Mouse (Mus musculus): ENCODE results near the gene Gm29666. TPM values are rescaled to one million over a fixed set of nuclear protein-coding genes. Genes with fewer than 3 reads are reported as not detected.

Gm29666 gene
- polyA plus RNA-seq, 1 experiment = 0.06 TPM

DNA sequence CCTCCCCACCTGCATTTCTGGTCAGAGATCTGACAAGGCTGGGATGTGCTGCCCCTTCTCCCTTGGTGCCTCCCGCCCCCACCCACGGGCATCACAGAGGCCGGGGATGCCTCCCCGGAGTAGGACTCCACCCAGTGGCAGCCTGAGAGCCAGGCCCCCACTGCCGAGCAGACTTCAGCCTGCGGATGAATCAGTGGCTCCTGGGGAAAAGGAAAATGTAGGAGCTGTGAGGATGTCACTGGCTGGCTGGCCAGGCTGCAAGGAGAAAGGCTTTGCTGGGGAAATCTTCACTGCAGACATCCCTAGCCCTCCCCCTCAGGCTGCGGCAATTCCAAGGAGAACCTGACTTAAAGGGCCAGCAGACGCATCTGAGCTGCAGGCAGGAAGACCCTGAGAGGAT, 40.9 kb upstream of the Gm29666 start:
- Histone ChIP-seq H3K4me3 (ENCODE audit: insufficient read depth, poor library complexity, severe bottlenecking) (no peak overlapping the region), H3K79me3 (ENCODE audit: low read depth) (no peaks in the 10 kb centered on the region), H3K36me3 (ENCODE audit: control insufficient read depth, insufficient read depth) (no peaks in the 10 kb centered on the region), H3ac (ENCODE audit: control insufficient read depth, insufficient read length, low read depth) (no peak overlapping the region), H3K79me2 (ENCODE audit: control insufficient read depth, insufficient read depth) (no peaks in the 10 kb centered on the region), H3K27me3 (ENCODE audit: control insufficient read depth, insufficient read depth, insufficient read length) (no peaks in the 10 kb centered on the region)
- TF ChIP-seq CTCF (IDR thresholded peaks at IDR 0.05; ENCODE audit: control insufficient read depth, insufficient read depth, insufficient read length) (no peak), FOSL1 (IDR thresholded peaks at IDR 0.05; ENCODE audit: insufficient read depth, low read length, poor library complexity, severe bottlenecking) (no peak), CEBPB (IDR thresholded peaks at IDR 0.05; ENCODE audit: low read depth) (no peak), MYOD1 (IDR thresholded peaks at IDR 0.05; ENCODE audit: control insufficient read depth, insufficient read length, low read depth) (no peak)

DNA sequence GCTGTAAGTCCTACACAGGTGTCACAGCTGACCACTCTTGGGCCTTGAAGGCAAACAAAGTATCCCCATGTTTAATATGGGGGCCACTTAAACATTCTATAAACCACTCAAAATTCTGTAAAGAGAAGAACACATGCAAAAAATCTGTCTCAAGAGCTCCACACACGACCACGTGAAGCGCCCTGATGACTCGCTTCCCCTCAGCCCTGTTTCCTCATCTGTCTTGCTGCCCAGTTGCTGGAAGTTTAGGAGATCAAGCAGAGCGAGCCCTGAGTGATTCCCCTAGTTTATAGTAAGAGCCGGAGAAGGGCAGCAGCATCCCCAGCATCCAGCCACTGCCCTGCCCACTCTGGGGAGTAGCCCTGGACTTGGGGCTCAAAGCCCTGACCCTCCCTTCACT, 40.1 kb upstream of the Gm29666 start:
- no peaks in the 10 kb centered on the region for H3K79me2 ChIP-seq (ENCODE audit: control insufficient read depth, insufficient read depth)
- no peak overlapping the region for H3K4me3 ChIP-seq (ENCODE audit: insufficient read depth, poor library complexity, severe bottlenecking)
- peaks cover 5% of the 10 kb centered on the region for H3K36me3 ChIP-seq (ENCODE audit: control insufficient read depth, insufficient read depth)
- no peaks in the 10 kb centered on the region for H3K79me3 ChIP-seq (ENCODE audit: low read depth)
- no peaks in the 10 kb centered on the region for H3K27me3 ChIP-seq (ENCODE audit: control insufficient read depth, insufficient read depth, insufficient read length)
- TF ChIP-seq MYOG (IDR thresholded peaks at IDR 0.05; ENCODE audit: control insufficient read depth, extremely low read depth, insufficient read length) (no peak), CEBPB (IDR thresholded peaks at IDR 0.05; ENCODE audit: low read depth) (no peak), CTCF (IDR thresholded peaks at IDR 0.05; ENCODE audit: control insufficient read depth, insufficient read depth, insufficient read length) (no peak), MYOD1 (IDR thresholded peaks at IDR 0.05; ENCODE audit: control insufficient read depth, insufficient read length, low read depth) (no peak), USF1 (IDR thresholded peaks at IDR 0.05; ENCODE audit: low read depth) (no peak), MAX (IDR thresholded peaks at IDR 0.05) (no peak), FOSL1 (IDR thresholded peaks at IDR 0.05; ENCODE audit: insufficient read depth, low read length, poor library complexity, severe bottlenecking) (no peak)
- H3ac ChIP-seq (ENCODE audit: control insufficient read depth, insufficient read length, low read depth) = no peak overlapping the region

DNA sequence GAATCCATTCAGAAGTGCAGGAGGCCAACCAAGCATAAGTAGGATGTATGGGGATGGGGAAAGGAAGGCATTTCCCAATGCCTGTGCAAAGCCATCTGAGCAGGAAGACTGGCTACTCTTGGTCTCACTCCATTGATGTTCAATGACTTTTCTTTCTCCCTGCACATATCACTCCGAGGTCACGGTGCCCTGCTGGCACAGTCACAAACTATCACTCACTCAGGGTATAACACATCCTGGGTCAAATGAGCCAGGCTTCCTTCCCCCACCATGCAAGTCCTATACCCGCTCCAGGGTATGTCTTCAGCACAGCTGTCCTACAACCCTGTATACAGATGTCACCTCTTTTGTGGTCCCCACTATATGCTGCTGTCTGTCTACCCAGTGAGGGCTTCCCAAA, 38.5 kb upstream of the Gm29666 start:
- H3K36me3 ChIP-seq (ENCODE audit: control insufficient read depth, insufficient read depth) = peaks cover 9% of the 10 kb centered on the region
- TF ChIP-seq MYOD1 (IDR thresholded peaks at IDR 0.05; ENCODE audit: control insufficient read depth, insufficient read length, low read depth) = no peak
- no peak for TF ChIP-seq MYOG (IDR thresholded peaks at IDR 0.05; ENCODE audit: control insufficient read depth, extremely low read depth, insufficient read length)
- TF ChIP-seq CTCF (IDR thresholded peaks at IDR 0.05; ENCODE audit: control insufficient read depth, insufficient read depth, insufficient read length) = no peak
- TF ChIP-seq CEBPB (IDR thresholded peaks at IDR 0.05; ENCODE audit: low read depth) = no peak
- no peak for TF ChIP-seq FOSL1 (IDR thresholded peaks at IDR 0.05; ENCODE audit: insufficient read depth, low read length, poor library complexity, severe bottlenecking)
- TF ChIP-seq USF1 (IDR thresholded peaks at IDR 0.05; ENCODE audit: low read depth) = no peak
- TF ChIP-seq MAX (IDR thresholded peaks at IDR 0.05) = no peak

DNA sequence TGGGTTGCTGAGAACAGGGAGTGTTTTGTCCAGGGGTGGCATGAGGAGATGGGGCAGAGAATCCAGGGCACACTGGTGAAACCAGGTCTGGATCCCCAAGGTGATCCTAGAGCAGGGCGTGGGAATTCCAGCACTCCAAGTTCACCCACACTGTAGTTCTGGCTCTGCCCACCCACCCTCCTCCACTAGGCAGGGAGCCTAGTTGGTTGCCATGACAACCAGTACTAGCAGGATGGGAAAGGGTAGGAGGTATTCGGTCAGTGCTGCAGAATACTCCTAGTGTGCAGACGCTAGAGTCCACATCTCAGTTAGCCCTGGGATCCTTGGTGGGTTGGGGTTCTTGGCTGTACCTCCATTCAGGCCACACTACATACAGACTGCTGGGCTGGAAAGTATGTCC, 38.0 kb upstream of the Gm29666 start:
- H3K36me3 ChIP-seq (ENCODE audit: control insufficient read depth, insufficient read depth) = peaks cover 9% of the 10 kb centered on the region
- no peaks in the 10 kb centered on the region for H3K27me3 ChIP-seq (ENCODE audit: control insufficient read depth, insufficient read depth, insufficient read length)
- no peak overlapping the region for H3K4me3 ChIP-seq (ENCODE audit: insufficient read depth, poor library complexity, severe bottlenecking)
- no peaks in the 10 kb centered on the region for H3K79me2 ChIP-seq (ENCODE audit: control insufficient read depth, insufficient read depth)
- TF ChIP-seq USF1 (IDR thresholded peaks at IDR 0.05; ENCODE audit: low read depth) (no peak), CTCF (IDR thresholded peaks at IDR 0.05; ENCODE audit: control insufficient read depth, insufficient read depth, insufficient read length) (no peak), MYOG (IDR thresholded peaks at IDR 0.05; ENCODE audit: control insufficient read depth, extremely low read depth, insufficient read length) (no peak), FOSL1 (IDR thresholded peaks at IDR 0.05; ENCODE audit: insufficient read depth, low read length, poor library complexity, severe bottlenecking) (no peak), MAX (IDR thresholded peaks at IDR 0.05) (no peak), CEBPB (IDR thresholded peaks at IDR 0.05; ENCODE audit: low read depth) (no peak), MYOD1 (IDR thresholded peaks at IDR 0.05; ENCODE audit: control insufficient read depth, insufficient read length, low read depth) (no peak)
- H3K79me3 ChIP-seq (ENCODE audit: low read depth) = no peaks in the 10 kb centered on the region
- H3ac ChIP-seq (ENCODE audit: control insufficient read depth, insufficient read length, low read depth) = no peak overlapping the region

More for the DNA sequence above, 38.5 kb upstream of the Gm29666 start:
- Histone ChIP-seq H3ac (ENCODE audit: control insufficient read depth, insufficient read length, low read depth) (no peak overlapping the region), H3K4me3 (ENCODE audit: insufficient read depth, poor library complexity, severe bottlenecking) (no peak overlapping the region), H3K27me3 (ENCODE audit: control insufficient read depth, insufficient read depth, insufficient read length) (no peaks in the 10 kb centered on the region), H3K79me3 (ENCODE audit: low read depth) (no peaks in the 10 kb centered on the region), H3K79me2 (ENCODE audit: control insufficient read depth, insufficient read depth) (no peaks in the 10 kb centered on the region)

DNA sequence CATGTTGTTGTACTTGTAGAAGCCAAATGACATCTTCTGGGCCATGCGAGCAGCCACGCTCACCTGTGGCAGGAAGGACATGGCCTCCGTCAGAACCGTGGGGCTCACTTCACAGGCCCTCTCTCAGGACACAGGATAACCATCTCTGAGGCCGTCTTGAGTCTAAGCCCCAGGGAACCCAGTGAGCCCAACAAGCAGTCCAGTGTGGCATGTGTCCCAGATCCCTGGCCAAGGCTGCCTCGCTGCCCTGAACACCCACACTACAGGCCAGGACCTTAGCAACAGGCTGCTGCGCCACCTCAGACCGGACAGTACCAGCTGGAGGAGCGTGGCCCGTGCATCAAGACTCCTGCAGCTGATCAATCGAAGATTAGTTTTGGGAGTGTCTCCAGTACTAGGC, 33.4 kb upstream of the Gm29666 start:
- no peak for TF ChIP-seq CEBPB (IDR thresholded peaks at IDR 0.05; ENCODE audit: low read depth)
- no peak for TF ChIP-seq FOSL1 (IDR thresholded peaks at IDR 0.05; ENCODE audit: insufficient read depth, low read length, poor library complexity, severe bottlenecking)
- no peak for TF ChIP-seq USF1 (IDR thresholded peaks at IDR 0.05; ENCODE audit: low read depth)
- no peak for TF ChIP-seq MYOG (IDR thresholded peaks at IDR 0.05; ENCODE audit: control insufficient read depth, extremely low read depth, insufficient read length)
- no peak for TF ChIP-seq CTCF (IDR thresholded peaks at IDR 0.05; ENCODE audit: control insufficient read depth, insufficient read depth, insufficient read length)
- no peak for TF ChIP-seq MYOD1 (IDR thresholded peaks at IDR 0.05; ENCODE audit: control insufficient read depth, insufficient read length, low read depth)
- Histone ChIP-seq H3K4me3 (ENCODE audit: insufficient read depth, poor library complexity, severe bottlenecking) (no peak overlapping the region), H3ac (ENCODE audit: control insufficient read depth, insufficient read length, low read depth) (no peak overlapping the region), H3K27me3 (ENCODE audit: control insufficient read depth, insufficient read depth, insufficient read length) (no peaks in the 10 kb centered on the region), H3K79me2 (ENCODE audit: control insufficient read depth, insufficient read depth) (no peaks in the 10 kb centered on the region), H3K36me3 (ENCODE audit: control insufficient read depth, insufficient read depth) (peaks cover 31% of the 10 kb centered on the region), H3K79me3 (ENCODE audit: low read depth) (no peaks in the 10 kb centered on the region)

DNA sequence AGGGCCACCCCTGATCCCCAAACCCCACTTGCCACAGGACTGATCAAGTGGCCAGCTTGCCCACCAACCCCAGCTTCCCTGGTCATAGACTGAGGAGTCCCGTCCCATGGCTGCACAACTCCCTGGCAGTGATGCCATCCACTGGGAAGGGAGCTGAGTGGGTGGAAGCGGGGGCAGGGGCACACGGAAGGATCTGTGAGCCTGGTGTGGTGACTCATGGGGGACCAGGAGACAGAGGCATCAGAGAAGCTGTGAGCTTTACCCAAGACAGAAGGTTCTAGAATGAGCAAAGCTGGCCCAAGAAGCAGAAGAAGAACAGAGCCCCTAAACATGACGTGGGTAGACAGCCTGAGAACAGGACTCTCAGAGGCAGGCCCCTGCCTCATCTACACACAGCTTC, 30.2 kb upstream of the Gm29666 start:
- no peaks in the 10 kb centered on the region for H3K79me2 ChIP-seq (ENCODE audit: control insufficient read depth, insufficient read depth)
- H3K36me3 ChIP-seq (ENCODE audit: control insufficient read depth, insufficient read depth) = peaks cover 31% of the 10 kb centered on the region

More for the DNA sequence above, 30.2 kb upstream of the Gm29666 start:
- H3ac ChIP-seq (ENCODE audit: control insufficient read depth, insufficient read length, low read depth) = no peak overlapping the region
- no peak overlapping the region for H3K4me3 ChIP-seq (ENCODE audit: insufficient read depth, poor library complexity, severe bottlenecking)
- no peaks in the 10 kb centered on the region for H3K79me3 ChIP-seq (ENCODE audit: low read depth)
- TF ChIP-seq USF1 (IDR thresholded peaks at IDR 0.05; ENCODE audit: low read depth) (no peak), CEBPB (IDR thresholded peaks at IDR 0.05; ENCODE audit: low read depth) (no peak), MYOG (IDR thresholded peaks at IDR 0.05; ENCODE audit: control insufficient read depth, extremely low read depth, insufficient read length) (no peak), CTCF (IDR thresholded peaks at IDR 0.05; ENCODE audit: control insufficient read depth, insufficient read depth, insufficient read length) (no peak), FOSL1 (IDR thresholded peaks at IDR 0.05; ENCODE audit: insufficient read depth, low read length, poor library complexity, severe bottlenecking) (no peak), MAX (IDR thresholded peaks at IDR 0.05) (no peak), MYOD1 (IDR thresholded peaks at IDR 0.05; ENCODE audit: control insufficient read depth, insufficient read length, low read depth) (no peak)
- no peaks in the 10 kb centered on the region for H3K27me3 ChIP-seq (ENCODE audit: control insufficient read depth, insufficient read depth, insufficient read length)

Measured in C2C12 (cell line).